Mouse (Mus musculus): Measurements from ENCODE around the gene Lgr4. TPM values are rescaled to one million over a fixed set of nuclear protein-coding genes. Genes with fewer than 3 reads are reported as not detected.

Lgr4 gene
- polyA plus RNA-seq, 1 experiment = 0.04 TPM

DNA sequence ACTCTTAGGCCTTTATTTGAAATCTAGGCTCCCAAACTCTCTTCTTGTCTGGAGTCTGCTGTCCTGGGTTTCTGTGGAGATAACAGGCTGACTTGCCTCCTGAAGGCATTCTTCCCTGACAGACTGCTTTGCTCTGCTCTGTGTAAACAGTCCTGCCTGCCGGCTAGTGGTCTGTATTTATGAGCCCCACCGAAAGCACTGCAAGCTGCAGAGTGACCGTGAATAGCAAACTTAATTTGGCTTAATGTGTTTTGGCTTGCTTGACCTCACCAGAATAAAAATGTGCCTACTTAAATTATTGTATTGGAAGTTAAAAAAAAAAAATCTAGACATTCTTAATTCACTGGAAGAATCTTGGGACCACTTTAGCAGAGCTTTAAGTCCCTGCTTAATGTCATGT lies 71.7 kb downstream of the Lgr4 start:
- TF ChIP-seq TAL1 (IDR thresholded peaks at IDR 0.05; ENCODE audit: low read length) (no peak), GATA1 (IDR thresholded peaks at IDR 0.05; ENCODE audit: low read length) (no peak)
- no peak overlapping the region for H3K4me3 ChIP-seq (replicated peaks)
- peaks cover 3% of the 10 kb centered on the region for H3K36me3 ChIP-seq (ENCODE audit: control insufficient read depth)
- peaks cover 37% of the 10 kb centered on the region for H3K4me1 ChIP-seq (ENCODE audit: control insufficient read depth)
- H3K9me3 ChIP-seq (ENCODE audit: control insufficient read depth, low read length) = no peaks in the 10 kb centered on the region
- H3K27me3 ChIP-seq (ENCODE audit: control insufficient read depth) = no peaks in the 10 kb centered on the region

DNA sequence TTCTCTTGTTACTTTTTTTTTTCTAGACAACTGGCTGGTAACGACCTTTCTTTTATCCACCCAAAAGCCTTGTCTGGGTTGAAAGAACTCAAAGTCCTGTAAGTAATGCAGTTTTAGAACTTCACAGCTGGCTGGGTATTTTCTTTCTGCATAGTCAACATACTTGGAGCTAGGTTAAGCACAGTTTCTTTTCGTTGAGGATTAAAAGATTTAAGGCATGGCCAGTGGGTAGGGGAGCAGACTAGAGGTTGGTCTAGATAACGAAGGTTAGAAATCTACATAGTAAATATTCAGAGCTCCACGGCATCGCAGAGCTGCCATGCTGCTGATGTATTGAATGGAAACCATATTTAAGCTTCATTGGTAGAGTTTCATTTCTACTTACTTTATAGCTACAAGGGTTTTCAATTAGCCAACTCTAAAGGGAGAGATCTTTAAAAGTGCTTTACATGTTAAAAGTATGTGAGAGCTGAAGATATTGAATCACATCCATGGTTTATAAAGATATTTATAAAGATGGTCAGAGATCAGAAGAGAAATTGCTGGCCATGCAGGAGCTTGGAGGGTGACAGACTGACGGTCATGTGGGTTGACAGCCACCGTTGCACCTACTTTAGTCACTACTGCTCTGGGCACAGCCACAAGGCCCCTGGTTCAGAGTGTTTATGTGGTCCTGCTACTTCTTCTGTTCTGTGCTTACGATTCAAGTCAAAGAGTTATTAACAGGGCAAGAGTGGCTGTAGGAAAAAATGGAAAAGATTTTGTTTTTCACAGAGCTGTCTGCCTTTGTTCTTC lies 72.4 kb downstream of the Lgr4 start:
- Histone ChIP-seq H3K4me1 (ENCODE audit: control insufficient read depth) (peaks cover 43% of the 10 kb centered on the region), H3K27me3 (ENCODE audit: control insufficient read depth) (no peaks in the 10 kb centered on the region), H3K4me3 (replicated peaks) (no peak overlapping the region), H3K36me3 (ENCODE audit: control insufficient read depth) (peaks cover 3% of the 10 kb centered on the region), H3K9me3 (ENCODE audit: control insufficient read depth, low read length) (no peaks in the 10 kb centered on the region)
- TF ChIP-seq GATA1 (IDR thresholded peaks at IDR 0.05; ENCODE audit: low read length) (no peak), TAL1 (IDR thresholded peaks at IDR 0.05; ENCODE audit: low read length) (no peak)

DNA sequence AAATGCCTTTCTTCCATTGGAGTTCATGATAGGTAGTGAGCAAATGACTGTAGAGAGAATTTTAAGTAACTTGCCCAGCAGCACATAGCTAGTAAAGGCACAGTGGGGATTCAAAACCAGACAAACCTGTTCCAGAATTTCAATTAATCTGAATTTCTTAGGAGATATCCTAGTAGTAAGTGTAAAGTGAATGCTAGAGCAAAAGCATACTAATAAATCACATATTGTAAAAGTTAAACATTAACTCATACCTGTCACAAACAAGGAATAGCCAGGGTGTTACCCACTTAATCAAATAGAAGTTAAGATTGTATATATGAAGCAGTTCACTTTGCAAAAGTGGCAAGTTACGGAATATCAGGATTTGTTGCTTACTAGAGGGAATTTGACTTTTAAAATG lies 74.3 kb downstream of the Lgr4 start:
- H3K4me3 ChIP-seq (replicated peaks) = no peak overlapping the region
- peaks cover 6% of the 10 kb centered on the region for H3K36me3 ChIP-seq (ENCODE audit: control insufficient read depth)
- H3K27me3 ChIP-seq (ENCODE audit: control insufficient read depth) = no peaks in the 10 kb centered on the region
- H3K4me1 ChIP-seq (ENCODE audit: control insufficient read depth) = peaks cover 55% of the 10 kb centered on the region
- H3K9me3 ChIP-seq (ENCODE audit: control insufficient read depth, low read length) = no peaks in the 10 kb centered on the region
- TF ChIP-seq GATA1 (IDR thresholded peaks at IDR 0.05; ENCODE audit: low read length) (no peak), TAL1 (IDR thresholded peaks at IDR 0.05; ENCODE audit: low read length) (no peak)

DNA sequence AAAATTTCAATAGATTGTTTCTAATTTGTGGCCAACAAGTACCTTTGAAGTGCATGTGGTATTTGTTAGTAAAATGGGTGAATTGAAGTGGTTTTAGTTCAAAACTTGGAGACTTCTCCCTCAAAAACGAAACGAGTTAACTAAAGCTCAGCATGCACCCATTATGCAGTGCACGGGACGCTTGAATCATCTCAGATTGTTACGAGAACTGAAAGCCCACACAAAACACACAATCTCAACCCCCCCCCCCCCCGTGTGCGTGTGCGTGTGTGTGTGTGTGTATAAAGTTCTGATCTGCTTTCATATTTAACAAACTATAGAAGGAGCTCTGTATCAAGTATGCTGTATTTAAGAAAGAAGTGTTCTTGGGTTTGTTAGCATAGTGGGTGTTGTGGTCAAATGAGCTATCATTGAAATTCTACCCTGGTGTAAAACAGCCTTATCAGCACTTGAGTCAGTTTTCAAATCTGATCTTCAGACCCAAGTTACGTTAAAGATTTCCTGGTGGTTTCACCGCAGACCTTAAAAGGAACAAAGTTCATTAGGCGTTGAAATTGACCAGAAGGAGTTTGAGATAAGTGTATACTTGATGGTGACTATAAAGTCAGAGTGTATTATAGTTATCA lies 75.1 kb downstream of the Lgr4 start:
- H3K4me1 ChIP-seq (ENCODE audit: control insufficient read depth) = peaks cover 52% of the 10 kb centered on the region
- TF ChIP-seq TAL1 (IDR thresholded peaks at IDR 0.05; ENCODE audit: low read length) (no peak), GATA1 (IDR thresholded peaks at IDR 0.05; ENCODE audit: low read length) (no peak)
- peaks cover 6% of the 10 kb centered on the region for H3K36me3 ChIP-seq (ENCODE audit: control insufficient read depth)
- H3K9me3 ChIP-seq (ENCODE audit: control insufficient read depth, low read length) = no peaks in the 10 kb centered on the region
- H3K27me3 ChIP-seq (ENCODE audit: control insufficient read depth) = no peaks in the 10 kb centered on the region
- H3K4me3 ChIP-seq (replicated peaks) = no peak overlapping the region

DNA sequence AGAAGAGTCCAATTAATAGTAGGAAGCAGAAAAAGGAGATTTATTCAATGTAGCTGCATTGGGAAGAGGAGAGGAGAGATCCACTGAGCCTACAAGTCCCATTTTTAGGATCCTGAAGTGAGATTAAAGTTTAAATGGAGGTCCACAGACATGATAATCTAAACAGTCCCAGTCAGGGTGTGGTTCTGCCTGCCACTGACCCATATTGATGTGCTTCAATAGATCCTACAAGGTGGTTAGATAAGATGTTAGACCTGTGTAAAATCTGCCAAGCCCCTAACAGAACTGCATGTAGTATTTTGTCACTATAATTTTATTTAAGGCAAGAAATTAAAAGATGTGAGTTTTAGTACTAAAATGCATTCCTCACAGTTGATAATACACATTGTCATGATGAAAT lies 76.0 kb downstream of the Lgr4 start:
- TF ChIP-seq TAL1 (IDR thresholded peaks at IDR 0.05; ENCODE audit: low read length) (peak; percentile 34; the same call in 1 of the 3 replicates), GATA1 (IDR thresholded peaks at IDR 0.05; ENCODE audit: low read length) (0 out of 2 replicates have a peak, but pooled peaks have one; percentile 16)
- Histone ChIP-seq H3K9me3 (ENCODE audit: control insufficient read depth, low read length) (no peaks in the 10 kb centered on the region), H3K4me1 (ENCODE audit: control insufficient read depth) (peaks cover 52% of the 10 kb centered on the region), H3K4me3 (replicated peaks) (no peak overlapping the region), H3K36me3 (ENCODE audit: control insufficient read depth) (peaks cover 6% of the 10 kb centered on the region), H3K27me3 (ENCODE audit: control insufficient read depth) (no peaks in the 10 kb centered on the region)

DNA sequence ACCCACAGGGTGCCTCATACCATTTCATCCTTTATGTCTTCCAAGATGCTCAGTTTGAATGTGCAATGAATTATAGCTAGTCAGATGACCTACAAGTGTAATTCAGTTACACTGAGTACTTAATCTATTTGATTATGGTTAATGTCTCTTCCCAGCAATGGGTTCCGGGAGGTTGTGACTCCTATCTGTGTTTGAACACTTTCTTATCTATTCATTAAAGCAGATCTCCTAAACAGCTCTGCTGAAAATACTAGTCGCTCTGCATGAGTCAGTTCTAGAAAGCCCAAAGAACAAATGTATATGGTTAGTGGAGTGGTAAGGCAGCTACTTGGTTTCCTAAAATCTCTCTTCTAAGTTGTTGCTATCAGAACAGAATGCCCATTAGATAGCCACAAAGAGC lies 77.6 kb downstream of the Lgr4 start:
- no peak overlapping the region for H3K4me3 ChIP-seq (replicated peaks)
- TF ChIP-seq TAL1 (IDR thresholded peaks at IDR 0.05; ENCODE audit: low read length) (no peak), GATA1 (IDR thresholded peaks at IDR 0.05; ENCODE audit: low read length) (no peak)
- H3K9me3 ChIP-seq (ENCODE audit: control insufficient read depth, low read length) = no peaks in the 10 kb centered on the region

DNA sequence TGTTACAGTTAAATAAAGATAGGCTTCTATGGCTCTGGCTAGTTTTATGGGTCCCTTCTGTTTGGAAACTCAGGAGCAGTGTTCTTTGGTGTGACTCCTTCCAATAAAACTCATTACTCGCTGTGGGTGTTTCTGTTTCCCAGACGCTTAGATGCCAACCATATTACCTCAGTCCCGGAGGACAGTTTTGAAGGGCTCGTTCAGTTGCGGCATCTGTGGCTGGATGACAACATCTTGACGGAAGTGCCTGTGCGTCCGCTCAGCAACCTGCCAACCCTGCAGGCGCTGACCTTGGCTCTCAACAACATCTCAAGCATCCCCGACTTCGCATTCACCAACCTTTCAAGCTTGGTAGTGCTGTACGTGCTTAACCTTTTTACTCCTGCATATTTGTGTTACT lies 79.0 kb downstream of the Lgr4 start:
- H3K4me3 ChIP-seq (replicated peaks) = no peak overlapping the region
- H3K4me1 ChIP-seq (ENCODE audit: control insufficient read depth) = peaks cover 43% of the 10 kb centered on the region
- no peaks in the 10 kb centered on the region for H3K9me3 ChIP-seq (ENCODE audit: control insufficient read depth, low read length)
- H3K27me3 ChIP-seq (ENCODE audit: control insufficient read depth) = no peaks in the 10 kb centered on the region
- peaks cover 10% of the 10 kb centered on the region for H3K36me3 ChIP-seq (ENCODE audit: control insufficient read depth)
- no peak for TF ChIP-seq GATA1 (IDR thresholded peaks at IDR 0.05; ENCODE audit: low read length)
- TF ChIP-seq TAL1 (IDR thresholded peaks at IDR 0.05; ENCODE audit: low read length) = no peak

More for the DNA sequence above, 77.6 kb downstream of the Lgr4 start:
- H3K36me3 ChIP-seq (ENCODE audit: control insufficient read depth) = peaks cover 10% of the 10 kb centered on the region
- H3K27me3 ChIP-seq (ENCODE audit: control insufficient read depth) = no peaks in the 10 kb centered on the region
- H3K4me1 ChIP-seq (ENCODE audit: control insufficient read depth) = peaks cover 46% of the 10 kb centered on the region

DNA sequence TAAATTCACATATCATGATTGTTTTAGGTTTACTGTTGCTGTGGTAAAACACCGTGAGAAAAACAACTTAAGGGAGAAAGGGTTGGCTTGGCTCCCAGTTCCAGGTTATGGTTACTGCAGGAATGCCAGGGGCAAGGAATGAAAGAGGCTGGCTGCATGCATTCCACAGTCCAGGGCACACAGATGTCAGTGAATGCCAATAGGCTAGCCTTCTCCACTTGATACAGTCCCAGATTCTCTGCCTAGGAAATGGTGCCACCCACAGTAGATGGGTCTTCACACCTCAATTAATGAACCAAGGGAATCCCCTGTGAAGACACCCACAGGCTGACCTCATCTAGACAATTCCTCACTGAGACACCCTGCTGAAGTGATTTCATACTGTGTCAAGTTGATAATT lies 87.2 kb downstream of the Lgr4 start:
- H3K36me3 ChIP-seq (ENCODE audit: control insufficient read depth) = peaks cover 45% of the 10 kb centered on the region
- peaks cover 48% of the 10 kb centered on the region for H3K4me1 ChIP-seq (ENCODE audit: control insufficient read depth)
- H3K9me3 ChIP-seq (ENCODE audit: control insufficient read depth, low read length) = no peaks in the 10 kb centered on the region
- H3K27me3 ChIP-seq (ENCODE audit: control insufficient read depth) = no peaks in the 10 kb centered on the region
- TF ChIP-seq GATA1 (IDR thresholded peaks at IDR 0.05; ENCODE audit: low read length) (no peak), TAL1 (IDR thresholded peaks at IDR 0.05; ENCODE audit: low read length) (no peak)
- no peak overlapping the region for H3K4me3 ChIP-seq (replicated peaks)

DNA sequence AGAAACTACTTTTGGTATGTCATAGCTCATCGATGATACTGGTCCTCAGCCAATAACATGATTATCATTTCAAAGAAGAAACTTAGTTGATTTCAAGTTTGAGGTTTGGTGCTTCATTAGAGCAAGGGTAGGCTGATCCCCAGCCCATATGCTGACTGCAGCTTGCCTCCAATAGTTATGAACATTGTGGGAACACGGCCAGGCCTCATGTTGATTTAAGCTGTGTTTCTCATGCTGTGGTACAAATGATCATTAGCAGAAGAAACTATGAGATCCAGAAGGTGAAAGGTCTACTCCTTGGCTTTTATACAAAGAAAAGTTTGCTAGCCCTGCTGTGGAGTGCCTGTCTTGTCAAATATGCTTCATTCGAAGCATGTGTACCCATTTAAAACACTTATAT lies 87.7 kb downstream of the Lgr4 start:
- no peak overlapping the region for H3K4me3 ChIP-seq (replicated peaks)
- no peaks in the 10 kb centered on the region for H3K9me3 ChIP-seq (ENCODE audit: control insufficient read depth, low read length)
- TF ChIP-seq GATA1 (IDR thresholded peaks at IDR 0.05; ENCODE audit: low read length) = no peak
- no peak for TF ChIP-seq TAL1 (IDR thresholded peaks at IDR 0.05; ENCODE audit: low read length)
- no peaks in the 10 kb centered on the region for H3K27me3 ChIP-seq (ENCODE audit: control insufficient read depth)
- peaks cover 47% of the 10 kb centered on the region for H3K36me3 ChIP-seq (ENCODE audit: control insufficient read depth)
- H3K4me1 ChIP-seq (ENCODE audit: control insufficient read depth) = peaks cover 48% of the 10 kb centered on the region
